Mouse (Mus musculus): Measurements from ENCODE around the gene Gm45233. TPM values are rescaled to one million over a fixed set of nuclear protein-coding genes. Genes with fewer than 3 reads are reported as not detected.

Gm45233 gene
- polyA plus RNA-seq, 1 experiment from 2014 or later, result 0.62 TPM

GRCm38 (mm10) chr7:43462851-43463250, 18.9 kb downstream of the Gm45233 start, which contains the start of gene Vsig10l:
Gene Vsig10l, plus strand, starts transcription at chr7:43463151.
- no peak for ATAC-seq (ENCODE audit: insufficient read depth, low FRiP score)
- H3K9ac ChIP-seq (ENCODE audit: low read length), result no peak within 1 kb of the TSS; the same call in 1 of the 2 replicates

GRCm38 (mm10) chr7:43463976-43464375, 20.0 kb downstream of the Gm45233 start:
- 70% methylated on average over 7 of the region's 7 CpGs for WGBS
- no peaks in the 10 kb centered on the region for H3K36me3 ChIP-seq (ENCODE audit: control insufficient read depth, insufficient read depth, low read length)
- ATAC-seq (ENCODE audit: insufficient read depth, low FRiP score), result no peak
- no peak overlapping the region for H3K27ac ChIP-seq (ENCODE audit: low read length)
- no peak overlapping the region for H3K9ac ChIP-seq (ENCODE audit: low read length)
- peaks cover 9% of the 10 kb centered on the region; the same call in 1 of the 2 replicates for H3K4me1 ChIP-seq (ENCODE audit: control insufficient read depth, insufficient read depth, low read length)
- H3K4me3 ChIP-seq (replicated peaks; ENCODE audit: low read length), result no peak overlapping the region
- H3K9me3 ChIP-seq (replicated peaks; ENCODE audit: control insufficient read depth, low read length), result no peaks in the 10 kb centered on the region
- H3K27me3 ChIP-seq (ENCODE audit: control insufficient read depth, insufficient read depth, low read length), result no peaks in the 10 kb centered on the region
- H3K4me2 ChIP-seq (ENCODE audit: low read depth, low read length), result no peak overlapping the region

More at GRCm38 (mm10) chr7:43462851-43463250, 18.9 kb downstream of the Gm45233 start, which contains the start of gene Vsig10l:
- no peaks in the 10 kb centered on the region for H3K27me3 ChIP-seq (ENCODE audit: control insufficient read depth, insufficient read depth, low read length)
- H3K9me3 ChIP-seq (replicated peaks; ENCODE audit: control insufficient read depth, low read length), result no peaks in the 10 kb centered on the region
- H3K36me3 ChIP-seq (ENCODE audit: control insufficient read depth, insufficient read depth, low read length), result no peaks in the 10 kb centered on the region
- 0 out of 2 replicates have a peak within 1 kb of the TSS, but pooled peaks have one; percentile 19 for H3K27ac ChIP-seq (ENCODE audit: low read length)
- peaks cover 9% of the 10 kb centered on the region; the same call in 1 of the 2 replicates for H3K4me1 ChIP-seq (ENCODE audit: control insufficient read depth, insufficient read depth, low read length)
- no peak within 1 kb of the TSS for H3K4me2 ChIP-seq (ENCODE audit: low read depth, low read length)
- H3K4me3 ChIP-seq (replicated peaks; ENCODE audit: low read length), result no peak within 1 kb of the TSS
- WGBS, result 61% methylated on average over 4 of the region's 4 CpGs

DNA sequence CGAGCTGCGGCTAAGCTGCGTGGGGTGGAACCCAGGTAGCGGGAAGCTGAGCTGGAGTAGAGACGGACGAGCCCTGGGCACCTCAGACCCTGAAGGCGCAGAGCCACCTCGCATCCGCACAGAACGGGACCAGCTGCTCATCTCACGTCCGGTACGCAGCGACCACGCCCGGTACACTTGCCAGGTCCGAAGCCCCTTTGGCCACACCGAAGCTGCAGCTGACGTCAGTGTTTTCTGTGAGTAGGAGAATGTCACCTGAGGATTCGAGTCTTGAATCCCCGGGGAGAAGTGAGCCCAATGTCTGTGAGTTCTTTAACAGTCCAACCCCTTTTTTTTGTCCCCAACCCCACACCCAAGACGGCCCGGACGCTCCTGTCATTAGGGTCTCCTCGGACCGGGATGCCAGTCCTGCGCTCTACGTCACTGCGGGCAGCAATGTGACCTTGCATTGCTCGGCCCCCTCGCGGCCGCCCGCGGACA, 21.0 kb downstream of the Gm45233 start:
- Histone ChIP-seq H3K27ac (ENCODE audit: low read length) (peak overlapping the region; percentile 42; the same call in 1 of the 2 replicates), H3K36me3 (ENCODE audit: control insufficient read depth, insufficient read depth, low read length) (no peaks in the 10 kb centered on the region), H3K9ac (ENCODE audit: low read length) (peak overlapping the region; percentile 77), H3K27me3 (ENCODE audit: control insufficient read depth, insufficient read depth, low read length) (no peaks in the 10 kb centered on the region), H3K4me3 (replicated peaks; ENCODE audit: low read length) (peak overlapping the region; percentile 59), H3K4me2 (ENCODE audit: low read depth, low read length) (peak overlapping the region; percentile 97), H3K4me1 (ENCODE audit: control insufficient read depth, insufficient read depth, low read length) (peaks cover 9% of the 10 kb centered on the region; the same call in 1 of the 2 replicates), H3K9me3 (replicated peaks; ENCODE audit: control insufficient read depth, low read length) (no peaks in the 10 kb centered on the region)
- no peak for ATAC-seq (ENCODE audit: insufficient read depth, low FRiP score)
- WGBS, result 4% methylated on average over 35 of the region's 35 CpGs

GRCm38 (mm10) chr7:43465344-43466098, 21.6 kb downstream of the Gm45233 start:
- peak overlapping the region; percentile 59 for H3K4me3 ChIP-seq (replicated peaks; ENCODE audit: low read length)
- no peaks in the 10 kb centered on the region for H3K9me3 ChIP-seq (replicated peaks; ENCODE audit: control insufficient read depth, low read length)
- peaks cover 9% of the 10 kb centered on the region; the same call in 1 of the 2 replicates for H3K4me1 ChIP-seq (ENCODE audit: control insufficient read depth, insufficient read depth, low read length)
- H3K27ac ChIP-seq (ENCODE audit: low read length), result peak overlapping the region; percentile 42; the same call in 1 of the 2 replicates
- no peaks in the 10 kb centered on the region for H3K27me3 ChIP-seq (ENCODE audit: control insufficient read depth, insufficient read depth, low read length)
- no peaks in the 10 kb centered on the region for H3K36me3 ChIP-seq (ENCODE audit: control insufficient read depth, insufficient read depth, low read length)
- peak overlapping the region; percentile 77 for H3K9ac ChIP-seq (ENCODE audit: low read length)
- under 1% methylated on average over 33 of the region's 33 CpGs for WGBS
- H3K4me2 ChIP-seq (ENCODE audit: low read depth, low read length), result peak overlapping the region; percentile 97
- peak; percentile 91 for ATAC-seq (ENCODE audit: insufficient read depth, low FRiP score)

DNA sequence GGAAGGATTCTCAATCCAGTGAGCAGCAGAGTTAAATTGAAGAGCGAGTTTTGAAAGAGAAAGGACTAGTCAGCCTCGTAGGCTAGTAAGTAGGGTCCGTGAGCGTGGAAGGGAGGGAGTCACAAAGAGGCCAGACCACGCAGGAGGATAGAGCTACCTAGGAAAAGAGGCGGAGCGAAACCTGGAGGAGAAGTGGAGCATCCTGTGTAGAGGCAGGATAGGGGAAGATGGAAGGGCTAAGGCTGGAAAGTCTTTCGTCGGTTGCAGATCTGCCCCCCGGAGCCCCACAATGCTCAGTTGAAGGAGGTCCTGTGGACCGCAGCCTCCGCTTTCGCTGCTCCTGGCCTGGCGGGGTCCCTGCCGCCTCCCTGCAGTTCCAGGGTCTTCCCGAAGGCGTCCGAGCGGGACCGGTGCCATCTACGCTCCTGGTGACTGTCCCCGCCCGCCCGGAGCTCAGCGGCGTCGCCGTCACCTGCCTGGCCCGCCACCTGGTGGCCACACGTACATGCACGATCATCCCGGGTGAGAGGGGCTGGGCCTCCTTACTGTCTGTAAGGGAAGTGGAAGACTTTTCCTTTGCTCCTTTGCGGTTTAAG, 22.3 kb downstream of the Gm45233 start:
- Histone ChIP-seq H3K4me2 (ENCODE audit: low read depth, low read length) (peak overlapping the region; percentile 97), H3K9ac (ENCODE audit: low read length) (peak overlapping the region; percentile 77), H3K27ac (ENCODE audit: low read length) (peak overlapping the region; percentile 25; the same call in 1 of the 2 replicates), H3K9me3 (replicated peaks; ENCODE audit: control insufficient read depth, low read length) (no peaks in the 10 kb centered on the region), H3K4me1 (ENCODE audit: control insufficient read depth, insufficient read depth, low read length) (peaks cover 9% of the 10 kb centered on the region; the same call in 1 of the 2 replicates), H3K27me3 (ENCODE audit: control insufficient read depth, insufficient read depth, low read length) (no peaks in the 10 kb centered on the region), H3K4me3 (replicated peaks; ENCODE audit: low read length) (peak overlapping the region; percentile 59), H3K36me3 (ENCODE audit: control insufficient read depth, insufficient read depth, low read length) (no peaks in the 10 kb centered on the region)
- WGBS, result under 1% methylated on average over 33 of the region's 33 CpGs
- peak; percentile 52; the same call in 1 of the 2 replicates for ATAC-seq (ENCODE audit: insufficient read depth, low FRiP score)

DNA sequence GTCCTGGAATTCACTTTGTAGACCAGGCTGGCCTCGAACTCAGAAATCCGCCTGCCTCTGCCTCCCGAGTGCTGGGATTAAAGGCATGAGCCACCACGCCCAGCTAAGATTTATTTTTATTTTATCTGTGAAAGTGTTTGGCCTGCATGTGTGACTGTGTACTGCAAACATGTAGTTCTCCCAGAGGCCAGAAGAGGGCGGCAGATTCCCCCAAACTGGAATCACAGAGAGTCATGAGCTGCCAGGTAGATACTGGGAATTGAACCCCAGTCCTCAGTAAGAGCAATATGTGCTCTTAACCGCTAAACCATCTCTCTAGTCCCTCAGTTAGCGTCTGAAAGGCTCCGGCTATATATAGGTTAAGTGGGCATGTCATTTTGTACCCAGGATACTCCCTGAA, 26.4 kb downstream of the Gm45233 start:
- Histone ChIP-seq H3K9me3 (replicated peaks; ENCODE audit: control insufficient read depth, low read length) (no peaks in the 10 kb centered on the region), H3K27me3 (ENCODE audit: control insufficient read depth, insufficient read depth, low read length) (peaks cover 3% of the 10 kb centered on the region; the same call in 1 of the 2 replicates), H3K4me1 (ENCODE audit: control insufficient read depth, insufficient read depth, low read length) (0 out of 2 replicates have a peak, but pooled peaks cover 2% of the 10 kb centered on the region), H3K4me3 (replicated peaks; ENCODE audit: low read length) (no peak overlapping the region), H3K4me2 (ENCODE audit: low read depth, low read length) (no peak overlapping the region), H3K9ac (ENCODE audit: low read length) (no peak overlapping the region), H3K27ac (ENCODE audit: low read length) (no peak overlapping the region), H3K36me3 (ENCODE audit: control insufficient read depth, insufficient read depth, low read length) (no peaks in the 10 kb centered on the region)
- WGBS, result 44% methylated on average over 8 of the region's 8 CpGs
- no peak for ATAC-seq (ENCODE audit: insufficient read depth, low FRiP score)

DNA sequence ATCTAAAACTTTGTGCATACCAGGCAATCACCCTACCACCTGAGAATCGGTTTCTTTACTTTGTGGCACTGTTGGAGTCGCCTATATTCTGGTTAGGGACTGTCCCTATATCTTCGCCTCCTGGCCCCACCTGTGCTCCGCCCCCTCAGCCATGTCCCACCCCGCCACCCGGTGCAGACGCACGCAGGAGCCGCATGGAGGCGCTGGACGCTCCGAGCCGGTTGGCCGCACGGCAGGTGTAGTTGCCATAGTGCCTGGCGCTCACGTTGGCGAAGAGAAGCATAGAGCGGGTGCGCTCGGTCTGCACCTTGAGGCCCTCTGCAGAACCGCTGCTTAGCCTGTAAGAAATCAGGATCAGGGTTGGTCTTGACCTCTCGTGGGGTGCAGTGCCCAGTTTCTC, 31.8 kb downstream of the Gm45233 start:
- Histone ChIP-seq H3K27me3 (ENCODE audit: control insufficient read depth, insufficient read depth, low read length) (peaks cover 30% of the 10 kb centered on the region), H3K4me2 (ENCODE audit: low read depth, low read length) (no peak overlapping the region), H3K36me3 (ENCODE audit: control insufficient read depth, insufficient read depth, low read length) (no peaks in the 10 kb centered on the region), H3K9ac (ENCODE audit: low read length) (no peak overlapping the region), H3K9me3 (replicated peaks; ENCODE audit: control insufficient read depth, low read length) (no peaks in the 10 kb centered on the region), H3K27ac (ENCODE audit: low read length) (no peak overlapping the region), H3K4me1 (ENCODE audit: control insufficient read depth, insufficient read depth, low read length) (no peaks in the 10 kb centered on the region), H3K4me3 (replicated peaks; ENCODE audit: low read length) (no peak overlapping the region)
- no peak for ATAC-seq (ENCODE audit: insufficient read depth, low FRiP score)
- 14% methylated on average over 23 of the region's 23 CpGs for WGBS

GRCm38 (mm10) chr7:43476376-43476775, 32.4 kb downstream of the Gm45233 start:
- H3K27ac ChIP-seq (ENCODE audit: low read length), result no peak overlapping the region
- ATAC-seq (ENCODE audit: insufficient read depth, low FRiP score), result no peak
- no peaks in the 10 kb centered on the region for H3K36me3 ChIP-seq (ENCODE audit: control insufficient read depth, insufficient read depth, low read length)
- H3K27me3 ChIP-seq (ENCODE audit: control insufficient read depth, insufficient read depth, low read length), result peaks cover 30% of the 10 kb centered on the region
- no peak overlapping the region for H3K4me3 ChIP-seq (replicated peaks; ENCODE audit: low read length)
- 9% methylated on average over 13 of the region's 13 CpGs for WGBS
- no peak overlapping the region for H3K4me2 ChIP-seq (ENCODE audit: low read depth, low read length)
- H3K4me1 ChIP-seq (ENCODE audit: control insufficient read depth, insufficient read depth, low read length), result no peaks in the 10 kb centered on the region
- H3K9ac ChIP-seq (ENCODE audit: low read length), result no peak overlapping the region
- H3K9me3 ChIP-seq (replicated peaks; ENCODE audit: control insufficient read depth, low read length), result no peaks in the 10 kb centered on the region

- Histone ChIP-seq H3K4me2 (ENCODE audit: low read depth, low read length) (no peak overlapping the region), H3K9me3 (replicated peaks; ENCODE audit: control insufficient read depth, low read length) (no peaks in the 10 kb centered on the region), H3K4me1 (ENCODE audit: control insufficient read depth, insufficient read depth, low read length) (no peaks in the 10 kb centered on the region), H3K36me3 (ENCODE audit: control insufficient read depth, insufficient read depth, low read length) (no peaks in the 10 kb centered on the region), H3K27ac (ENCODE audit: low read length) (no peak overlapping the region), H3K27me3 (ENCODE audit: control insufficient read depth, insufficient read depth, low read length) (peaks cover 19% of the 10 kb centered on the region), H3K4me3 (replicated peaks; ENCODE audit: low read length) (no peak overlapping the region), H3K9ac (ENCODE audit: low read length) (no peak overlapping the region)
- no peak for ATAC-seq (ENCODE audit: insufficient read depth, low FRiP score)
- WGBS, result 61% methylated on average over 3 of the region's 3 CpGs
These were observed 37.3 kb downstream of the Gm45233 start for GRCm38 (mm10) chr7:43481191-43481590.
